Mouse (Mus musculus) G1E (cell line): Measurements from ENCODE around the gene Entpd2.

Source experiments
- CTCF ChIP-seq: IDR thresholded peaks from 2 replicates; pipeline ENCODE4 v1.5.1; 2012; ENCODE audit warnings: low read depth, low read length, inconsistent platforms, mixed read lengths
- GATA1 ChIP-seq: IDR thresholded peaks from 2 replicates; pipeline ENCODE4 v1.6.1; 2012; ENCODE audit warnings: borderline replicate concordance, low read length, inconsistent platforms, mixed read lengths
- GATA2 ChIP-seq: IDR thresholded peaks from 2 replicates; pipeline ENCODE4 v1.6.1; 2012; ENCODE audit warnings: low read depth, low read length, inconsistent platforms, borderline replicate concordance
- POLR2AphosphoS5 ChIP-seq: IDR thresholded peaks from 2 replicates; pipeline ENCODE4 v1.6.1; 2012; ENCODE audit warnings: low read depth, low read length, inconsistent platforms; ENCODE audit not compliant: insufficient replicate concordance
- TAL1 ChIP-seq: conservative IDR thresholded peaks from 2 replicates; pipeline ENCODE4 v1.6.1; 2012; ENCODE audit warnings: low read depth, low read length, inconsistent platforms, mixed read lengths

DNA sequence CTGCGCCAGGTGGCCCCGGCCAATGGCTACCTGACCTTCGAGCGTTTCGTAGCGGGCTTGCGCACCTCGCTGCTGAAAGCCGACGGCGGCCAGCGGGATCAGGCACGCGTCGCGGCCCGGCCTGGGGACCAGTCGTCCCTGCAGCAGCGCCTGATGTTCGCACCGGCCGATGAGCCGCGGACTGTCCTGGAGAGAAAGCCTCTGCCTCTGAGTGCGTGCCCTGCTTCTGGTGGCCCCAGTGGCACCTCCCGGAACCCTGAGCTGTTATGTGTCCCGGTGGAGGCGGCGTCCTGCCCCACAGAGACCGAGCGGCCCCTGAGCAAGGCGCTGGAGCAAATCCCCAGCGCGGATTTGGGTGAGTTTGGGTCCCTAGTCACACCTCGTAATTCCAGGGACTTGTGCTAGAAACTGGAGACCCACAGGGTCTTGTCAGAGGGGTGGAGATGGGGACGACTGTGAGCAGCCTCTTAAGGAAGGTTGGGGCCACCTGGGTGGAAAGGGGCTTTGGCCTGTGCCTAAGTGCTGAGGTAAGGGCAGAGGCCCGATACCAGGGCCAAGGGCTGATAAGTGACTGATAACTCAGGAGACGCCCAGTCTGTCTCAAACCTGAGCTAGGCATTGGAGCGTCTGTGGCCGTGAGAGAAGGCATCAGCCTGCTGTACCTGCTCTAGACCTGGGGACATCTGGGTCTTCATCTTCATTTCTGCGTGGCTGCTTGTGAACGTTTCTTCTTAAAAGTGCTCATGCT is 22.9 kb upstream of the Entpd2 start:
- no peak for TF ChIP-seq CTCF
- no peak for TF ChIP-seq GATA1
- no peak for TF ChIP-seq TAL1
- no peak for TF ChIP-seq POLR2AphosphoS5
- TF ChIP-seq GATA2 = no peak
